Comparison of ENCODE assay signal across 8 mouse cellular contexts in genomic region chr9:43105664-43106361, GRCm38 (mm10). TPM values are rescaled to one million over a fixed set of nuclear protein-coding genes. Genes with fewer than 3 reads are reported as not detected.
DNase-seq lines count a peak whose midpoint lies in the region; ATAC-seq and TF ChIP-seq lines count a peak whose summit lies in the region.

No protein-coding gene starts in this region.

- H3K36me3 ChIP-seq in ES-E14 (ENCODE audit: control insufficient read depth, insufficient read depth, low read length, poor library complexity, severe bottlenecking), result no peaks in the 10 kb centered on the region; the same call in 1 of the 2 replicates
- H3K36me3 ChIP-seq in forebrain, embryonic 15.5 days, result peaks cover 7% of the 10 kb centered on the region; the same call in 1 of the 2 replicates
- H3K36me3 ChIP-seq in liver, postnatal 0 days (replicated peaks; ENCODE audit: insufficient read depth, low read length), result no peaks in the 10 kb centered on the region

- WGBS in forebrain, embryonic 15.5 days, result under 1% methylated on average over 91 of the region's 91 CpGs
- WGBS in large intestine, adult 2 months, result under 1% methylated on average over 91 of the region's 91 CpGs
- 1% methylated on average over 78 of the region's 91 CpGs for WGBS in liver, postnatal 0 days (ENCODE audit: insufficient replicate concordance)

- no peaks in the 10 kb centered on the region for H3K27me3 ChIP-seq in forebrain, embryonic 15.5 days
- 0 out of 2 replicates have a peak, but pooled peaks cover 2% of the 10 kb centered on the region for H3K27me3 ChIP-seq in liver, postnatal 0 days (ENCODE audit: insufficient read depth, low read length)

- no peak for TF ChIP-seq EP300 in liver, postnatal 0 days (IDR thresholded peaks at IDR 0.05; ENCODE audit: low read depth)

- H3K27ac ChIP-seq in ES-E14 (ENCODE audit: insufficient read depth, low read depth, low read length, poor library complexity, severe bottlenecking), result peak overlapping the region; percentile 69
- H3K27ac ChIP-seq in forebrain, embryonic 15.5 days (replicated peaks), result peak overlapping the region; percentile 80
- peak overlapping the region; percentile 98 for H3K27ac ChIP-seq in liver, postnatal 0 days (ENCODE audit: low read depth)

- in situ Hi-C loops in ES-E14 (cut with MboI; ENCODE audit: low sequenced_read_pairs in 2 of 2, unreplicated experiment in 2 of 2), result no loop called here

- peaks cover 3 to 7% of the 10 kb centered on the region in 2 experiments for H3K4me1 ChIP-seq in ES-E14 (ENCODE audit: control insufficient read depth in 2 of 2, insufficient read depth in 2 of 2, low read length in 2 of 2, poor library complexity in 1 of 2)
- H3K4me1 ChIP-seq in forebrain, embryonic 15.5 days, result peaks cover 53% of the 10 kb centered on the region
- peaks cover 16% of the 10 kb centered on the region for H3K4me1 ChIP-seq in liver, postnatal 0 days (ENCODE audit: insufficient read depth)

- peak; percentile 86 for DNase-seq in ES-E14 (ENCODE audit: low read depth, low spot score)
- DNase-seq in cerebellum, adult 11-12 months, result peak; percentile 93
- DNase-seq in heart, postnatal 14 days, result peak; percentile 96 to 97
- DNase-seq in large intestine, adult 2 months (ENCODE audit: low read depth, low spot score), result peak; percentile 58
- peak; percentile 89 for DNase-seq in liver, postnatal 0 days
- DNase-seq in testis, postnatal 14 days (ENCODE audit: low spot score), result peak; percentile 93

- peak; percentile 86 for ATAC-seq in forebrain, embryonic 15.5 days (replicated peaks)
- peak; percentile 75 for ATAC-seq in liver, postnatal 0 days
- peak; percentile 21; the same call in 1 of the 2 replicates for ATAC-seq in neutrophil, adult 5-6 weeks (ENCODE audit: extremely low read depth, insufficient number of reproducible peaks, low FRiP score, poor library complexity, severe bottlenecking)

- intact Hi-C loops in heart, postnatal 14 days (cut with DNase I), result loop anchor here (2.0 to 5.0 kb wide), 2 partner anchors 15 to 84 kb away; no protein-coding TSS in a partner anchor

- no peaks in the 10 kb centered on the region for H3K9me3 ChIP-seq in ES-E14 (ENCODE audit: control insufficient read depth, insufficient read depth, low read depth, low read length)
- no peaks in the 10 kb centered on the region for H3K9me3 ChIP-seq in forebrain, embryonic 15.5 days
- no peaks in the 10 kb centered on the region for H3K9me3 ChIP-seq in liver, postnatal 0 days (ENCODE audit: low read length)

- TF ChIP-seq CTCF in liver, postnatal 0 days (IDR thresholded peaks at IDR 0.05; ENCODE audit: low read depth), result no peak

- peak overlapping the region; percentile 90 to 97 for H3K4me3 ChIP-seq in ES-E14 (ENCODE audit: insufficient read depth in 1 of 2, low read depth in 1 of 2, low read length in 2 of 2, poor library complexity in 1 of 2, severe bottlenecking in 1 of 2)
- H3K4me3 ChIP-seq in forebrain, embryonic 15.5 days, result peak overlapping the region; percentile 97
- H3K4me3 ChIP-seq in liver, postnatal 0 days (ENCODE audit: low read depth, low read length), result peak overlapping the region; percentile 87

- peak overlapping the region; percentile 76 for H3K4me2 ChIP-seq in forebrain, embryonic 15.5 days (replicated peaks)
- H3K4me2 ChIP-seq in liver, postnatal 0 days (ENCODE audit: low read depth, low read length), result peak overlapping the region; percentile 85

- H3K9ac ChIP-seq in ES-E14 (ENCODE audit: insufficient read depth, low read depth, low read length, poor library complexity, severe bottlenecking), result peak overlapping the region; percentile 83
- peak overlapping the region; percentile 91 for H3K9ac ChIP-seq in forebrain, embryonic 15.5 days (replicated peaks)
- H3K9ac ChIP-seq in liver, postnatal 0 days (replicated peaks), result peak overlapping the region; percentile 92

TF ChIP-seq in ES-E14, 5 proteins besides CTCF, POLR2A, EP300 and RAD21:
- TF ChIP-seq ZC3H11A (IDR thresholded peaks at IDR 0.05; ENCODE audit: borderline replicate concordance, low read depth, low read length), result no peak
- TF ChIP-seq HCFC1 (IDR thresholded peaks at IDR 0.05; ENCODE audit: borderline replicate concordance, insufficient read depth, low read length), result peak; percentile 65; the same call in 1 of the 2 replicates
- TF ChIP-seq CHD2 (IDR thresholded peaks at IDR 0.05; ENCODE audit: low read depth, low read length), result peak; percentile 84
- TF ChIP-seq ZNF384 (IDR thresholded peaks at IDR 0.05; ENCODE audit: low read depth, low read length), result no peak

RNA-seq across cellular contexts. Expression of gene Arhgef12, which starts 1.2 kb away (rescaled TPM):
- total RNA-seq in ES-E14 (2012; rRNA removed), result 22.2 and 23.2 TPM in 2 replicates
- 19.3 and 20.0 TPM in 2 replicates for polyA plus RNA-seq in forebrain, embryonic 15.5 days (2015; fragmentation: Nextera tagmentation; extraction: Ambion mirVana)
- total RNA-seq in heart, postnatal 14 days (2021), result 100 to 1,000 TPM; 154 to 163 TPM
- 7.8 and 11.5 TPM in 2 replicates for polyA plus RNA-seq in large intestine, adult 2 months (2012; rRNA removed)
- polyA plus RNA-seq in liver, postnatal 0 days (2015; fragmentation: Nextera tagmentation; extraction: Ambion mirVana), result 4.3 and 4.8 TPM in 2 replicates
- 6.4 and 7.0 TPM in 2 replicates for total RNA-seq in neutrophil, adult 5-6 weeks (2017)

RNA-seq across cellular contexts. Expression of gene Tmem136, which starts 10.6 kb away (rescaled TPM):
- total RNA-seq in ES-E14 (2012; rRNA removed), result 5.1 and 5.2 TPM in 2 replicates
- 7.5 and 9.3 TPM in 2 replicates for polyA plus RNA-seq in forebrain, embryonic 15.5 days (2015; fragmentation: Nextera tagmentation; extraction: Ambion mirVana)
- 1 to 10 TPM; 7.2 to 7.5 TPM for total RNA-seq in heart, postnatal 14 days (2021)
- 0.60 and 0.97 TPM in 2 replicates for polyA plus RNA-seq in large intestine, adult 2 months (2012; rRNA removed)
- polyA plus RNA-seq in liver, postnatal 0 days (2015; fragmentation: Nextera tagmentation; extraction: Ambion mirVana), result 0.44 and 0.92 TPM in 2 replicates
- not detected in 2 replicates for total RNA-seq in neutrophil, adult 5-6 weeks (2017)

Comparison
In these comparisons a context has a peak if more than half of its experiments do, and no peak if none do; other contexts are left out.
1. Peak in every context shown above with its lines: DNase-seq, ATAC-seq, H3K4me3 ChIP-seq and H3K27ac ChIP-seq.
2. ATAC-seq: peak in every context shown above with its lines; median percentile 86 in forebrain, embryonic 15.5 days; 75 in liver, postnatal 0 days; 21 in neutrophil, adult 5-6 weeks.